Mouse (Mus musculus): Measurements from ENCODE around the gene Ankrd34b.

- no peak for TF ChIP-seq POLR2A (IDR thresholded peaks at IDR 0.05; ENCODE audit: insufficient read depth, low read depth, low read length)
- no peak for TF ChIP-seq CTCF (IDR thresholded peaks at IDR 0.05; ENCODE audit: insufficient read depth, low read depth, low read length)
Observed at GRCm38 (mm10) chr13:92393047-92393661, 32.5 kb upstream of the Ankrd34b start.

Data from olfactory bulb, adult 2 months (tissue).